Mouse (Mus musculus) MEL (cell line): ENCODE results near the gene Sars.

Experiments used
- CHD1 ChIP-seq: IDR thresholded peaks from 2 replicates; pipeline ENCODE4 v1.6.1; 2012; ENCODE audit warnings: low read depth, mild to moderate bottlenecking, inconsistent platforms, low read length, improper control_type of control experiment
- CTCF ChIP-seq, 3 experiments: IDR thresholded peaks in 2 of 3; conservative IDR thresholded peaks in 1 of 3; 2 replicates each; pipeline ENCODE4 v1.5.1; 2011 to 2012; ENCODE audit warnings: low read length in 3 of 3, low read depth in 2 of 3, mild to moderate bottlenecking in 2 of 3, improper control_type of control experiment in 1 of 3, inconsistent platforms in 1 of 3, mixed read lengths in 1 of 3, moderate library complexity in 1 of 3; ENCODE audit not compliant: control insufficient read depth in 1 of 3, insufficient read depth in 1 of 3, poor library complexity in 1 of 3, severe bottlenecking in 1 of 3
- E2F4 ChIP-seq: IDR thresholded peaks from 2 replicates; pipeline ENCODE4 v1.6.1; 2011; ENCODE audit warnings: low read depth, low read length, improper control_type of control experiment, borderline replicate concordance
- ETS1 ChIP-seq: IDR thresholded peaks from 2 replicates; pipeline ENCODE4 v1.6.1; 2012; ENCODE audit warnings: low read depth, mild to moderate bottlenecking, inconsistent platforms, low read length, improper control_type of control experiment, moderate library complexity
- GATA1 ChIP-seq: IDR thresholded peaks from 2 replicates; pipeline ENCODE4 v1.6.1; 2011; ENCODE audit warnings: low read depth, low read length, improper control_type of control experiment
- POLR2A ChIP-seq, 2 experiments: IDR thresholded peaks; 2 replicates each; pipeline ENCODE4 v1.6.1; 2011 to 2012; ENCODE audit warnings: low read length in 2 of 2, mild to moderate bottlenecking in 2 of 2, control low read depth in 1 of 2, improper control_type of control experiment in 1 of 2, low read depth in 1 of 2, moderate library complexity in 1 of 2; ENCODE audit not compliant: control insufficient read depth in 1 of 2, insufficient read depth in 1 of 2, poor library complexity in 1 of 2
- TAL1 ChIP-seq: IDR thresholded peaks from 2 replicates; pipeline ENCODE4 v1.6.1; 2012; ENCODE audit warnings: mild to moderate bottlenecking, inconsistent platforms, low read length, moderate library complexity, mixed read lengths

DNA sequence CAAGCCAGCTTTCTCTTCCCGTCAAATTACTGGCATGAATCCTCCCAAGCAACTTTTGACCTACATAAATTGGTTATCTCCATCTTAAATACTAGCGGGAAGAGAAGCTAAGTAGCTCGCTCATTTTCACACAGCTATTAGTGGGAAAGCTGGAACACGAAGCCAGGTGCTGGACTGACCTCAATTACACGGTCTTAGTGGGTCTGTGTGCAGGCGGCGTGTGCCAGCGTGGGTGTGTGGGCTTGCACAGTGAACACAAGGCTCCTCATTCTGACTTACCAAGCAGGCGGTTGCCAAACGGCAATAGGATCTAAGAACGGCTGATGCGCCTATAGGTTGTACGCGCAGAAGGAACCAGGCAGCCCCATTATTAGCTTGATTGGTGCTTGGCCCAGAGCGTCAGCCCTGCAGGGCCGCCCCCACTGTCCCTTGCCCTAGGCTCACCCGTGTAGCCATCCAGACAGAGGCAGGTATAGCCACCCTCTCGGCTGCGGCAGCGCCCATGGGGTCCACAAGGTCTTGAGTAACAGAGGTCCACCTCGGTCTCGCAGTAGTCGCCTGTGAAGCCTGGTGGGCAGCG lies 38.6 kb downstream of the Sars start:
- TF ChIP-seq CHD1, result no peak
- TF ChIP-seq TAL1, result no peak
- TF ChIP-seq GATA1, result no peak
- TF ChIP-seq CTCF (IDR thresholded peaks at IDR 0.05 in 2 of 3, conservative IDR thresholded peaks at IDR 0.05 in 1 of 3; ENCODE audit: control insufficient read depth in 1 of 3, insufficient read depth in 1 of 3, low read depth in 2 of 3, low read length in 3 of 3, poor library complexity in 1 of 3, severe bottlenecking in 1 of 3), result no peak
- no peak for TF ChIP-seq POLR2A (IDR thresholded peaks at IDR 0.05; ENCODE audit: control insufficient read depth in 1 of 2, insufficient read depth in 1 of 2, low read depth in 1 of 2, low read length in 2 of 2, poor library complexity in 1 of 2)
- no peak for TF ChIP-seq ETS1
- no peak for TF ChIP-seq E2F4
